Comparison of ENCODE assay signal across 17 mouse cellular contexts in the genomic region with DNA sequence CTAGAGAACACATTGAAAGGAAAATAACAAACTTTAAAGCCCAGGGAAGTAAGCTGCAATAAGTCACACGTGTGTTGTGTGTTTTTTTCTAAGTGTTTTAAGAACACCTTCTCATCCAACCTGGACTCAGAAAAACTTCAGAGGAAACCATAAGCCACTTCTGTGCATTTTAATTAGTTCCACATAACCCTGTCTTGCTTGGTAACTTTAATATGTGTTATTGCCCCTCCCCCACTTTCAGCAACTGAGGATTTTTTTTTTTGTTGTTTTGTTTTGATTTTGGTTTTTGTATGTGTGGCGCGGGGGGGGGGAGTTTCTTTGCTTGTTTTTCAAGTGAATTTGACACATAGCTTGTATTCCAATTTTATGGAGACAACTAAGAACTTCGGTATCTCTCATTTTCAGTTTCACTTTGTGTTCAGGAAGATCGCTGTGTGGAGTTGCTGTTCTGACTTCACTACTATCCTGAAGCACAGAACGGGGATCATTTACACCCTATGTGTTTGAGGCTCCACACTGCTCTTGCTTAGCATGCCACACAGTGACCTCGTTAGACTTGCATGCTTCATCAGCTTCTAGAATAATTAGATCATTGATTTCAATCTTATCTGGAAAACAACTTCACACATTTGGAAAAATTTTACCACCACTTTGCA. TPM values are rescaled to one million over a fixed set of nuclear protein-coding genes. Genes with fewer than 3 reads are reported as not detected.
DNase-seq lines count a peak whose midpoint lies in the region; ATAC-seq and TF ChIP-seq lines count a peak whose summit lies in the region.
"Had no signal": no experiment of that assay in that cellular context is flagged by ENCODE, and none has a peak within 500 bp of the region (broad histone marks: within the 10 kb centered on the region; RNA-seq: fewer than 3 reads in every experiment).

No protein-coding gene starts in this region.

- H3K4me3 ChIP-seq in layer of hippocampus, adult 2 months: peak overlapping the region; percentile 44
- peak overlapping the region; percentile 48 to 82 for H3K4me3 ChIP-seq in MEL (ENCODE audit: control insufficient read depth in 1 of 2, insufficient read depth in 1 of 2, low read depth in 2 of 2, low read length in 2 of 2)
- no peak overlapping the region for H3K4me3 ChIP-seq in hindbrain, embryonic 12.5 days
- H3K4me3 ChIP-seq: embryonic facial prominence, embryonic 10.5 days; hindbrain, embryonic 15.5 days; limb, embryonic 10.5 days; neural tube, embryonic 13.5 days had no signal

- H3K4me2 ChIP-seq in hindbrain, embryonic 12.5 days (replicated peaks): no peak overlapping the region
- H3K4me2 ChIP-seq: heart, embryonic 11.5 days; hindbrain, embryonic 15.5 days; midbrain, embryonic 11.5 days; neural tube, embryonic 13.5 days had no signal

- no peaks in the 10 kb centered on the region; a peak in 1 of 4 replicates for H3K4me1 ChIP-seq in MEL (ENCODE audit: control insufficient read depth in 1 of 2, insufficient read depth in 2 of 2, low read length in 2 of 2)
- H3K4me1 ChIP-seq in hindbrain, embryonic 12.5 days: 0 out of 2 replicates have a peak, but pooled peaks cover 6% of the 10 kb centered on the region

- H3K36me3 ChIP-seq in MEL (ENCODE audit: control insufficient read depth in 1 of 2, insufficient read depth in 2 of 2, low read length in 2 of 2): no peaks in the 10 kb centered on the region
- H3K36me3 ChIP-seq in hindbrain, embryonic 12.5 days: no peaks in the 10 kb centered on the region
- H3K36me3 ChIP-seq: embryonic facial prominence, embryonic 10.5 days; G1E; hindbrain, embryonic 15.5 days; limb, embryonic 10.5 days; neural tube, embryonic 13.5 days had no signal

- ATAC-seq in granulocyte monocyte progenitor cell, adult 5-6 weeks (replicated peaks; ENCODE audit: poor library complexity, severe bottlenecking): peak; percentile 56
- ATAC-seq in hindbrain, embryonic 12.5 days (ENCODE audit: low FRiP score): no peak
- ATAC-seq: liver, postnatal 0 days had no signal

- TF ChIP-seq RAD21 in MEL (IDR thresholded peaks at IDR 0.05; ENCODE audit: low read depth, low read length): no peak

- H3K9me3 ChIP-seq in MEL (replicated peaks; ENCODE audit: insufficient read depth, low read length): no peaks in the 10 kb centered on the region
- no peaks in the 10 kb centered on the region for H3K9me3 ChIP-seq in hindbrain, embryonic 12.5 days (replicated peaks)
- H3K9me3 ChIP-seq: embryonic facial prominence, embryonic 10.5 days; hindbrain, embryonic 15.5 days; limb, embryonic 10.5 days; neural tube, embryonic 13.5 days had no signal

- no peaks in the 10 kb centered on the region for H3K79me2 ChIP-seq in MEL (ENCODE audit: control insufficient read depth, insufficient read depth, low read length, poor library complexity)

- H3K27me3 ChIP-seq in MEL (ENCODE audit: control insufficient read depth in 1 of 2, insufficient read depth in 2 of 2, low read length in 2 of 2): no peaks in the 10 kb centered on the region
- no peaks in the 10 kb centered on the region for H3K27me3 ChIP-seq in hindbrain, embryonic 12.5 days
- H3K27me3 ChIP-seq: hindbrain, embryonic 15.5 days; neural tube, embryonic 13.5 days had no signal

- TF ChIP-seq EP300 in MEL (IDR thresholded peaks at IDR 0.05; ENCODE audit: low read depth in 1 of 2, low read length in 2 of 2): no peak

- WGBS in hindbrain, embryonic 12.5 days: 80% methylated on average over 7 of the region's 7 CpGs

- peak overlapping the region; percentile 54 for H3K9ac ChIP-seq in MEL (ENCODE audit: control insufficient read depth, low read depth, low read length, poor library complexity, severe bottlenecking)
- H3K9ac ChIP-seq in hindbrain, embryonic 12.5 days: no peak overlapping the region
- H3K9ac ChIP-seq: hindbrain, embryonic 15.5 days; liver, postnatal 0 days; neural tube, embryonic 13.5 days had no signal

- no peak for TF ChIP-seq POLR2A in MEL (IDR thresholded peaks at IDR 0.05; ENCODE audit: control insufficient read depth in 1 of 2, insufficient read depth in 1 of 2, low read depth in 1 of 2, low read length in 2 of 2, poor library complexity in 1 of 2)

- TF ChIP-seq CTCF in layer of hippocampus, adult 2 months (conservative IDR thresholded peaks at IDR 0.05): no peak
- TF ChIP-seq CTCF in MEL (IDR thresholded peaks at IDR 0.05 in 2 of 3, conservative IDR thresholded peaks at IDR 0.05 in 1 of 3; ENCODE audit: control insufficient read depth in 1 of 3, insufficient read depth in 1 of 3, low read depth in 2 of 3, low read length in 3 of 3, poor library complexity in 1 of 3, severe bottlenecking in 1 of 3): no peak

- H3K27ac ChIP-seq in layer of hippocampus, adult 2 months: peak overlapping the region; percentile 74
- no peak overlapping the region for H3K27ac ChIP-seq in MEL (ENCODE audit: control insufficient read depth, low read depth, low read length)
- no peak overlapping the region for H3K27ac ChIP-seq in hindbrain, embryonic 12.5 days
- H3K27ac ChIP-seq: embryonic facial prominence, embryonic 10.5 days; hindbrain, embryonic 15.5 days; limb, embryonic 10.5 days; neural tube, embryonic 13.5 days had no signal

- no peak for DNase-seq in layer of hippocampus, adult 2 months (ENCODE audit: low spot score in 2 of 2)
- DNase-seq in layer of hippocampus, adult 9-10 months (ENCODE audit: low spot score): no peak
- DNase-seq in MEL (ENCODE audit: low read depth, low spot score): peak; percentile 47
- peak; percentile 2 for DNase-seq in skeletal muscle tissue, adult 2 months (ENCODE audit: low read depth, low spot score)
- no peak for DNase-seq in right cerebral cortex, adult 2 months (ENCODE audit: low spot score in 2 of 2)
- DNase-seq: layer of hippocampus, adult 9-11 months; liver, postnatal 0 days; thymus, postnatal 14 days had no signal

TF ChIP-seq in MEL, 35 proteins besides CTCF, POLR2A, EP300 and RAD21:
- no peak for TF ChIP-seq TBP (IDR thresholded peaks at IDR 0.05; ENCODE audit: low read depth, low read length)
- no peak for TF ChIP-seq SMC3 (IDR thresholded peaks at IDR 0.05; ENCODE audit: low read depth, low read length)
- TF ChIP-seq NRF1 (IDR thresholded peaks at IDR 0.05; ENCODE audit: insufficient read depth, low read depth, low read length, poor library complexity, severe bottlenecking): no peak
- TF ChIP-seq MXI1 (IDR thresholded peaks at IDR 0.05; ENCODE audit: low read depth, low read length): peak; percentile 27; the same call in 1 of the 2 replicates
- 0 out of 2 replicates have a peak, but pooled peaks have one; percentile 21 for TF ChIP-seq CHD2 (IDR thresholded peaks at IDR 0.05; ENCODE audit: low read length)
- TF ChIP-seq CHD1 (IDR thresholded peaks at IDR 0.05; ENCODE audit: low read depth, low read length): no peak
- peak; percentile 56; the same call in 1 of the 2 replicates for TF ChIP-seq SIN3A (IDR thresholded peaks at IDR 0.05; ENCODE audit: low read length)
- no peak for TF ChIP-seq GABPA (IDR thresholded peaks at IDR 0.05; ENCODE audit: low read depth, low read length)
- TF ChIP-seq ZNF384 (IDR thresholded peaks at IDR 0.05; ENCODE audit: low read depth, low read length): peak; percentile 62

RNA-seq across cellular contexts. Expression of gene Dpyd, which starts 54.2 kb away (rescaled TPM):
- 10 to 100 TPM; 17.9 to 18.7 TPM for total RNA-seq in layer of hippocampus, adult 2 months (2021)
- not detected in 2 replicates for total RNA-seq in MEL (2012; rRNA removed)
- not detected for polyA plus RNA-seq in MEL (2012; ENCODE audit: insufficient read depth in 1 of 2, insufficient read length in 2 of 2, low read depth in 1 of 2, low replicate concordance in 2 of 2, missing spikeins in 1 of 2)
- not detected in 2 replicates for total RNA-seq in granulocyte monocyte progenitor cell, adult 5-6 weeks (2014; fragmentation: Nextera tagmentation)
- total RNA-seq in granulocyte monocyte progenitor cell, adult 5-6 weeks (2017): not detected in 2 replicates
- polyA plus RNA-seq in hindbrain, embryonic 12.5 days (2016; fragmentation: Nextera tagmentation; extraction: Ambion mirVana): 5.7 and 6.6 TPM in 2 replicates
- polyA plus RNA-seq: G1E had no signal

Comparison
In these comparisons a context has a peak if more than half of its experiments do, and no peak if none do; other contexts are left out.
1. DNase-seq: peak in MEL (single experiment) and skeletal muscle tissue, adult 2 months (single experiment); none in layer of hippocampus, adult 2 months (0 of 2), layer of hippocampus, adult 9-10 months (single experiment) and right cerebral cortex, adult 2 months (0 of 2).
2. RNA of gene Dpyd, which starts 54.2 kb away (total RNA-seq): 17.9 to 18.7 TPM in layer of hippocampus, adult 2 months; not detected in MEL and not detected in granulocyte monocyte progenitor cell, adult 5-6 weeks; every median in the first group is over 10 times any median in the second.